Mouse (Mus musculus): ENCODE measurements at regions not wholly inside any gene's neighbourhood (a gene's known extent, or its start where the extent isn't known, plus 50 kb on each side); places are given as distances from the start of the nearest gene placed in this dataset.
A peak's percentile ranks its signal among the peaks of the same experiment; 100 is the strongest.

GRCm38 (mm10) chr17:48802673-48803072, 129.5 kb upstream of the Lrfn2 start:
- no peaks in the 10 kb centered on the region for H3K9me3 ChIP-seq (ENCODE audit: low read length)
- H3K36me3 ChIP-seq (ENCODE audit: insufficient read depth): no peaks in the 10 kb centered on the region
- no peak overlapping the region for H3K9ac ChIP-seq
- DNase-seq (no peak), ATAC-seq (no peak)
- H3K4me3 ChIP-seq (ENCODE audit: low read depth, low read length): no peak overlapping the region
- no peak for TF ChIP-seq CTCF (IDR thresholded peaks at IDR 0.05; ENCODE audit: low read depth)
- no peaks in the 10 kb centered on the region for H3K27me3 ChIP-seq (ENCODE audit: insufficient read depth, low read length)
- no peak overlapping the region for H3K4me2 ChIP-seq (ENCODE audit: low read depth)
- 68% methylated on average over 7 of the region's 7 CpGs for WGBS
- H3K27ac ChIP-seq (ENCODE audit: low read depth, low read length): no peak overlapping the region
- no peaks in the 10 kb centered on the region for H3K4me1 ChIP-seq (ENCODE audit: insufficient read depth)

DNA sequence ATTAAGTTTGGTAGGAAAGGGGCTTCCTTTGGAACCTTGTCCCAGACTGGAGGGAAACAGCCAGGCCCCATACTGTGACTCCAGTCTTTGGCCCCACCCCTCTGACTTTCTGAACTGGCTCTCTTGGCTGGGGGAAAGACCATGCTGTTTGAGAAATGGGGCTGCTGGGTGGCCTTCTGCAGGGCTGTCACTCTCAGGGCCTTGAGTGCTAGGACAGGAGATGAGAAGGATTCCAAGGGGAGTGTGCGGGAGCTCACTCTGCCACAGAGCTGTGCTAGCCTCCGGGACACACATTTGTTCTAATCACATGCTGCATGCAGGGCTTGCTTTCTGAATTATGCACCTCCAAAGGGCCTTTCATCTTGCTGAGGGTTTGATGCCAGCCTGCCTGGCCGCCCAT, 124.3 kb upstream of the Lrfn2 start:
- no peaks in the 10 kb centered on the region for H3K36me3 ChIP-seq (ENCODE audit: insufficient read depth)
- DNase-seq (no peak), ATAC-seq (no peak)
- H3K27me3 ChIP-seq (ENCODE audit: insufficient read depth, low read length): no peaks in the 10 kb centered on the region
- no peaks in the 10 kb centered on the region; the same call in 1 of the 2 replicates for H3K4me1 ChIP-seq (ENCODE audit: insufficient read depth)
- no peak overlapping the region for H3K4me3 ChIP-seq (ENCODE audit: low read depth, low read length)
- 62% methylated on average over 3 of the region's 3 CpGs for WGBS
- H3K9me3 ChIP-seq (ENCODE audit: low read length): no peaks in the 10 kb centered on the region
- no peak overlapping the region for H3K9ac ChIP-seq
- no peak for TF ChIP-seq CTCF (IDR thresholded peaks at IDR 0.05; ENCODE audit: low read depth)
- H3K4me2 ChIP-seq (ENCODE audit: low read depth): no peak overlapping the region
- H3K27ac ChIP-seq (ENCODE audit: low read depth, low read length): no peak overlapping the region

GRCm38 (mm10) chr17:48814753-48815504, 117.2 kb upstream of the Lrfn2 start:
- 48% methylated on average over 15 of the region's 15 CpGs for WGBS
- ATAC-seq: 0 out of 2 replicates have a peak, but pooled peaks have one; percentile 45
- H3K9me3 ChIP-seq (ENCODE audit: low read length): no peaks in the 10 kb centered on the region

DNA sequence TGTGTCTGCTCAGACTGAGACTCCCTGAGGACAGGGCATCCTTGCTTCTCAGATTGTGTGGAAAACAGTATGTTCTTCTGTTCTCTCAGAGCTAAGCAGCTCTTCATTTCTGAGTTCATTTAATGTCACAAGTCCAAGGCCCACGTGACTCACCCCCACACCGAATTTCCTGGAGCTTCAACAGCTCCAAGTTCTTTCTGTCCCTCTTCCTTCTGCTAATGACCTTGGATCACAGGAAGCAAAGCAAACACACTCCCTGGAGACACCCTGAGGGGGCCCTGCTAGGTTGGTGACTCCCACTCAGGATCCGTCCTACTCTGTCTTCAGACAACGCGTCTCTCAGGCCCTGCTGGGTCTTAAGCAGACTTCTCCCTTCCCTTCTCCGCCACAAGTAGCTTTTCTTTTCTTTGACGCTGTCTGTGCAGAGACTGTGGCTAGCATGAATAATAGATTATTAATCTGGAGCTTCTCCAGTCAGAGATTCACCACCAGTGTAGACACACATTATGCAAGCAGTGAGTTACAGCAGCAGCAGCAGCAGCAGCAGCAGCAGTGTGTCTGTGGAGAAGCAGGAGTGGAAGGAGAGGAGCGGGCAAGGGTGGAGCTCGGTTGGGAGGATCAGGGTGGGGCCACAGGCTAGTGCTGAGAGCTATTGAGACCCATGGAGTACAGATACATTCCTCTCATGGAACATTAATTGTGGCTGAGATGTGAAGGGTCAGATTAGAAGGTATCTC, 115.4 kb upstream of the Lrfn2 start:
- H3K4me3 ChIP-seq (ENCODE audit: low read depth, low read length): no peak overlapping the region
- no peaks in the 10 kb centered on the region for H3K36me3 ChIP-seq (ENCODE audit: insufficient read depth)
- no peaks in the 10 kb centered on the region for H3K27me3 ChIP-seq (ENCODE audit: insufficient read depth, low read length)
- WGBS: 66% methylated on average over 9 of the region's 9 CpGs
- TF ChIP-seq CTCF (IDR thresholded peaks at IDR 0.05; ENCODE audit: low read depth): no peak
- H3K4me1 ChIP-seq (ENCODE audit: insufficient read depth): no peaks in the 10 kb centered on the region; the same call in 1 of the 2 replicates
- H3K27ac ChIP-seq (ENCODE audit: low read depth, low read length): no peak overlapping the region
- H3K9ac ChIP-seq: no peak overlapping the region
- ATAC-seq (no peak), DNase-seq (no peak)
- no peak overlapping the region for H3K4me2 ChIP-seq (ENCODE audit: low read depth)
- H3K9me3 ChIP-seq (ENCODE audit: low read length): no peaks in the 10 kb centered on the region

More at GRCm38 (mm10) chr17:48814753-48815504, 117.2 kb upstream of the Lrfn2 start:
- H3K36me3 ChIP-seq (ENCODE audit: insufficient read depth): no peaks in the 10 kb centered on the region
- H3K27me3 ChIP-seq (ENCODE audit: insufficient read depth, low read length): no peaks in the 10 kb centered on the region
- no peak overlapping the region for H3K9ac ChIP-seq
- H3K4me3 ChIP-seq (ENCODE audit: low read depth, low read length): no peak overlapping the region
- H3K27ac ChIP-seq (ENCODE audit: low read depth, low read length): no peak overlapping the region
- no peak overlapping the region for H3K4me2 ChIP-seq (ENCODE audit: low read depth)
- TF ChIP-seq CTCF (IDR thresholded peaks at IDR 0.05; ENCODE audit: low read depth): no peak
- no peaks in the 10 kb centered on the region; the same call in 1 of the 2 replicates for H3K4me1 ChIP-seq (ENCODE audit: insufficient read depth)
- DNase-seq: no peak

GRCm38 (mm10) chr17:48817551-48817950, 114.6 kb upstream of the Lrfn2 start:
- Histone ChIP-seq H3K27me3 (ENCODE audit: insufficient read depth, low read length) (no peaks in the 10 kb centered on the region), H3K9me3 (ENCODE audit: low read length) (no peaks in the 10 kb centered on the region), H3K4me3 (ENCODE audit: low read depth, low read length) (no peak overlapping the region), H3K9ac (no peak overlapping the region), H3K27ac (ENCODE audit: low read depth, low read length) (no peak overlapping the region), H3K4me1 (ENCODE audit: insufficient read depth) (no peaks in the 10 kb centered on the region; the same call in 1 of the 2 replicates), H3K4me2 (ENCODE audit: low read depth) (no peak overlapping the region), H3K36me3 (ENCODE audit: insufficient read depth) (no peaks in the 10 kb centered on the region)
- DNase-seq (no peak), ATAC-seq (no peak; the same call in 1 of the 2 replicates)
- WGBS: 82% methylated on average over 13 of the region's 13 CpGs
- TF ChIP-seq CTCF (IDR thresholded peaks at IDR 0.05; ENCODE audit: low read depth): no peak

DNA sequence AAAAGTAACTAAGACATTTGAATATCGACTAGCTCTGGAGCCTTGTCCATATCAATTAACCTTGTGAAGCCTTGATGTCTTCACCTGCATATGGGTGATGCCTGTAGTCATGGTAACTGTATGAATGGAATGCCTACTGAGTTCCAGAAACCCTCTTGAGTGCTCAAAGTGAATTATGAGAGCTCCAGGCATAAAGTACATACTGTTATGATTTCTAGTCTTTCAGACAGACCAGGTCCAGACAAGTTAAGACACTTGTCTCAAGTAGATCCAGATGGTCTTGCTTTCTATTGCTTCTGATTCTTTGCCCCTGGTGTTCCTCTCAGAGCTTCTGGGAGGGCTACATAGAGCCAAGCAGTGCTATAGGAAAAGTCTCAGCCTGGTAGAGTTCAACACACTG, 112.5 kb upstream of the Lrfn2 start:
- Histone ChIP-seq H3K4me3 (ENCODE audit: low read depth, low read length) (no peak overlapping the region), H3K9ac (no peak overlapping the region), H3K9me3 (ENCODE audit: low read length) (no peaks in the 10 kb centered on the region), H3K4me2 (ENCODE audit: low read depth) (no peak overlapping the region), H3K4me1 (ENCODE audit: insufficient read depth) (no peaks in the 10 kb centered on the region), H3K27ac (ENCODE audit: low read depth, low read length) (no peak overlapping the region), H3K36me3 (ENCODE audit: insufficient read depth) (no peaks in the 10 kb centered on the region), H3K27me3 (ENCODE audit: insufficient read depth, low read length) (no peaks in the 10 kb centered on the region)
- 75% methylated on average over 1 of the region's 1 CpGs for whole genome bisulfite sequencing
- TF ChIP-seq CTCF (IDR thresholded peaks at IDR 0.05; ENCODE audit: low read depth): no peak
- ATAC-seq (no peak), DNase-seq (no peak)
